Mouse (Mus musculus) adrenal gland, postnatal 4 days (tissue): ENCODE data around the gene Ceacam19. TPM values are rescaled to one million over a fixed set of nuclear protein-coding genes. Genes with fewer than 3 reads are reported as not detected.
A peak's percentile ranks its signal among the peaks of the same experiment; 100 is the strongest.

Experiments used
- DNase-seq, 2 experiments: peaks; one replicate each; pipeline ENCODE4 v3.0.0; 2021 to 2022; ENCODE audit warnings: low spot score in 2 of 2, mixed read lengths in 2 of 2
- total RNA-seq, 2 experiments: library from RNA; stranded (reverse); gene quantifications; 2 replicates each; pipeline ENCODE4 v1.2.3; 2021

Gene Ceacam19
- total RNA-seq, 2 experiments from 2014 or later, result not detected

GRCm38 (mm10) chr7:19841686-19842413 is 45.9 kb downstream of the Ceacam19 start:
- no peak for DNase-seq

DNA sequence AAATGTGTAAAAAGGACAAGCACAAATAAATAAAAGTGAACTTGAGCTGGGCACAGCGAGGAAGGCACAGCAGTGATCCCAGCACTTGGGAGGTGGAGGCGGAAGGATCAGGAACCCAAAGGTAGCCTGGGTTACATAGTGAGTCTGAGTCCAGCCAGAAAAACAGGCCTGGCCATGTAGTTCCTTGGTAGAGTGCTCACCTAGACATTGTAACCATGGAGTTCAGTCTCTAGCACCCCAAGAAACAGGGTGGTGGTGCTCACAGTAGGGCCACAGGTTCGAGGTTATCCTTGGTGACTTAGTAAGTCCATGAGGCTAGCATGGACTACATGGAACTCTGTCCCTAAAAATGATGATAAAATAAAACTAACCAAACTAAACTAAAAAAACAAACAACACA is 46.8 kb downstream of the Ceacam19 start:
- no peak for DNase-seq

- DNase-seq, result no peak
Measured at GRCm38 (mm10) chr7:19840371-19840770, 47.4 kb downstream of the Ceacam19 start.

- no peak for DNase-seq
Measured at GRCm38 (mm10) chr7:19836843-19837242, 50.9 kb downstream of the Ceacam19 start.

GRCm38 (mm10) chr7:19834055-19834454 is 53.7 kb downstream of the Ceacam19 start:
- no peak for DNase-seq

DNA sequence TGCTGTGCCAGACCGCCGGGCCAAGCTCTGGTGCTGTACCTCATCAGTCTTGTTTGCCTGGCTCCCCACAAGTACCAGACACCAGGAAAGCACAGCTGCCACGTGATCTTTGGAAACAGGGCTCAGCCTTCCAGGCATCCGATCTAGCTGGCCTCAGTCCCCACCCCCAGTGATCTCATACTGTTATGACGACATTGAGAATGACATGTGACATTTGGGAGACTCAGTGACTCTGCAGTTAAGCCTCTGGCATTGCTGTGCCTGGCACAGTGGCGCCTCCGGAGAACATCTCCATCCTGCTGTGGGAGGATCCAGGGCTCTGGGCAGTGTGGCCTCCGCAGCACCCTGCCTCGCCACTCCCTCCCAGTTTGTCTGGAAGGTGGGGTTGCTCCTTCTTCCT is 55.9 kb downstream of the Ceacam19 start:
- no peak for DNase-seq

- DNase-seq, result peak; percentile 79 to 89
Measured at GRCm38 (mm10) chr7:19830682-19831156, 57.0 kb downstream of the Ceacam19 start.

DNA sequence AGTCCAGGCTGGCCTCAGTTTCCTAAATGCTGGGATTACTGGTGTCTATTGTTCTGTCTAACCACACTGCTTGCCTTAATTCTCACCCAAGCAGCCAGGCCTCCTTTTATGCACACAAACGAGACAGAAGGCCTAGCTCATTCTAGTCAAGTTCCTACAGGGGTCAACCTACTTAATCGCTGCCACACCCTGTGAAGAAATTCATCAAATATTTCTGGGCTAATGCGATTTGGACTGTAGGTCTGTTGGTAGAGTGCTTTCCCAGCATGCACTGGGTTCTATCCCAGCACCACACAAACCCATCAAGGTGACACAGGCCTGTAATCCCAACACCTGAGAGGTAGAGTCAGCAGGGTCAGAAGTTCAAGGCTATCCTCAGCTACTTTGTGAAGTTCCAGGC is 58.1 kb downstream of the Ceacam19 start:
- DNase-seq, result no peak

- DNase-seq, result no peak
Measured at GRCm38 (mm10) chr7:19826756-19827155, 61.0 kb downstream of the Ceacam19 start.

Other genes with a start within 250 kb of the Ceacam19 start
- 100 to 1,000 TPM; 112 to 116 TPM for gene Clptm1, start 222.9 kb downstream of the Ceacam19 start, total RNA-seq
- gene Apoc2, start 210.0 kb downstream of the Ceacam19 start, total RNA-seq, result 10 to 100 TPM in 1 of 2 experiments, 1 to 10 TPM in 1; 3.0 to 81.8 TPM
- gene Gm44805, start 206.5 kb downstream of the Ceacam19 start, total RNA-seq, result 1 to 10 TPM; 3.2 to 9.1 TPM
- 100 to 1,000 TPM in 1 of 2 experiments, 10 to 100 TPM in 1; 82.0 to 218 TPM for gene Apoc4, start 206.5 kb downstream of the Ceacam19 start, total RNA-seq
- gene Apoc1, start 195.3 kb downstream of the Ceacam19 start, total RNA-seq, result 100 to 1,000 TPM; 390 to 714 TPM
- 1,000 to 10,000 TPM in 1 of 2 experiments, 100 to 1,000 TPM in 1; 636 to 2,003 TPM for gene Apoe, start 188.8 kb downstream of the Ceacam19 start, total RNA-seq
- 100 to 1,000 TPM; 137 to 139 TPM for gene Tomm40, start 172.5 kb downstream of the Ceacam19 start, total RNA-seq
- 10 to 100 TPM; 72.0 to 80.6 TPM for gene Nectin2, start 137.5 kb downstream of the Ceacam19 start, total RNA-seq
- 10 to 100 TPM; 59.8 to 84.7 TPM for gene Bcam, start 116.9 kb downstream of the Ceacam19 start, total RNA-seq
- 1 to 10 TPM in 1 of 2 experiments, under 1 TPM in 1; 0.68 to 1.0 TPM for gene Cblc, start 91.2 kb downstream of the Ceacam19 start, total RNA-seq
- 10 to 100 TPM in 1 of 2 experiments, 1 to 10 TPM in 1; 9.6 to 11.5 TPM for gene Bcl3, start 65.2 kb downstream of the Ceacam19 start, total RNA-seq
- gene Gm19345, start 36.0 kb downstream of the Ceacam19 start, total RNA-seq, result not detected
- gene Ceacam16, start 26.7 kb downstream of the Ceacam19 start, total RNA-seq, result under 1 TPM in 1 of 2 experiments, not detected in 1; 0.20 TPM
- gene Pvr, start 33.2 kb upstream of the Ceacam19 start, total RNA-seq, result 10 to 100 TPM; 21.6 to 22.0 TPM
- gene Igsf23, start 62.8 kb upstream of the Ceacam19 start, total RNA-seq, result under 1 TPM in 1 of 2 experiments, not detected in 1; 0.28 TPM
- not detected for gene Ceacam20, start 77.4 kb upstream of the Ceacam19 start, total RNA-seq
- gene Nlrp9b, start 103.5 kb upstream of the Ceacam19 start, total RNA-seq, result not detected
- not detected for gene Vmn1r91, start 211.7 kb upstream of the Ceacam19 start, total RNA-seq
- gene Gm16442, start 234.6 kb upstream of the Ceacam19 start, total RNA-seq, result not detected